31 mouse cellular contexts compared by ENCODE assay signal in the genomic region with DNA sequence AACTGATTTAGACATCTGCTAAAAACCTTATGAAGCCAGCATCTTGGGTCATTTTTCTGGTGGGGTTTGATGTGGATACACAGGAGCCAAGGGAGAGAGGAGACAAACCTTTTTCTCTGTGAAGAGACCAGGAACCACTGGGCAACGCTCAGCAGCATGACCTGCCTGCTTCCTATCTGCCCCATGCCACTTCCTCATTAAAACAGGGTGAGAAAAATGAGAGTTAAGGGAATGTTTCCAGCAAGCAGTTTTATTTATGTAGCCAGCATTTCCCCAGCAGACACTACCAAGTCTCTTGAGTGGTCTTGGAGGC. TPM values are rescaled to one million over a fixed set of nuclear protein-coding genes. Genes with fewer than 3 reads are reported as not detected.
DNase-seq lines count a peak whose midpoint lies in the region; ATAC-seq and TF ChIP-seq lines count a peak whose summit lies in the region.
"Had no signal": no experiment of that assay in that cellular context is flagged by ENCODE, and none has a peak within 500 bp of the region (broad histone marks: within the 10 kb centered on the region; RNA-seq: fewer than 3 reads in every experiment).

No protein-coding gene starts in this region.

- H3K4me3 ChIP-seq in forebrain, embryonic 10.5 days: no peak overlapping the region
- no peak overlapping the region for H3K4me3 ChIP-seq in forebrain, embryonic 14.5 days (ENCODE audit: low read depth, low read length)
- H3K4me3 ChIP-seq in midbrain, embryonic 11.5 days (ENCODE audit: low read depth, low read length): no peak overlapping the region
- H3K4me3 ChIP-seq in midbrain, postnatal 0 days (ENCODE audit: low read depth, low read length): no peak overlapping the region
- no peak overlapping the region for H3K4me3 ChIP-seq in midbrain, embryonic 12.5 days
- H3K4me3 ChIP-seq in neural tube, embryonic 13.5 days: no peak overlapping the region
- H3K4me3 ChIP-seq: embryonic facial prominence, embryonic 15.5 days; heart, embryonic 12.5 days; hindbrain, embryonic 15.5 days; limb, embryonic 15.5 days; lung, embryonic 15.5 days; megakaryocyte, embryonic 14.5 days had no signal

- no peak for DNase-seq in forebrain, embryonic 10.5 days (ENCODE audit: extremely low spot score, low spot score)
- DNase-seq in forebrain, embryonic 14.5 days (ENCODE audit: low spot score): no peak
- peak; percentile 92 for DNase-seq in midbrain, embryonic 11.5 days (ENCODE audit: low spot score, missing footprints)
- DNase-seq in midbrain, postnatal 0 days (ENCODE audit: low spot score): no peak
- no peak for DNase-seq in thymus, postnatal 36 days
- no peak for DNase-seq in embryo, embryonic 10 days (ENCODE audit: low spot score)
- DNase-seq: adrenal gland, postnatal 10 days; cerebellum, adult 8-10 months; cerebellum, postnatal 36 days; gastrocnemius, postnatal 14 days; heart, adult 18-20 months; heart, postnatal 10 days; left cerebral cortex, postnatal 4 days; lung, postnatal 36 days; right cerebral cortex, postnatal 14 days; thymus, postnatal 14 days had no signal

- H3K4me1 ChIP-seq in forebrain, embryonic 10.5 days: peaks cover 14% of the 10 kb centered on the region
- H3K4me1 ChIP-seq in forebrain, embryonic 14.5 days (ENCODE audit: control insufficient read depth, insufficient read depth, low read length): peaks cover 8% of the 10 kb centered on the region; the same call in 1 of the 2 replicates
- peaks cover 8% of the 10 kb centered on the region; the same call in 1 of the 2 replicates for H3K4me1 ChIP-seq in midbrain, embryonic 11.5 days (ENCODE audit: control insufficient read depth, insufficient read depth, low read length)
- H3K4me1 ChIP-seq in midbrain, postnatal 0 days (ENCODE audit: insufficient read depth, low read length): no peaks in the 10 kb centered on the region
- H3K4me1 ChIP-seq in midbrain, embryonic 12.5 days: peaks cover 12% of the 10 kb centered on the region
- H3K4me1 ChIP-seq in neural tube, embryonic 13.5 days (replicated peaks): peaks cover 23% of the 10 kb centered on the region
- H3K4me1 ChIP-seq: embryonic facial prominence, embryonic 15.5 days; heart, embryonic 12.5 days; lung, embryonic 15.5 days; megakaryocyte, embryonic 14.5 days had no signal

- no peak overlapping the region for H3K9ac ChIP-seq in forebrain, embryonic 14.5 days (ENCODE audit: low read length)
- H3K9ac ChIP-seq in midbrain, embryonic 11.5 days (ENCODE audit: low read length): no peak overlapping the region
- no peak overlapping the region for H3K9ac ChIP-seq in midbrain, postnatal 0 days (replicated peaks; ENCODE audit: low read length, poor library complexity, severe bottlenecking)
- no peak overlapping the region for H3K9ac ChIP-seq in midbrain, embryonic 12.5 days (replicated peaks)
- H3K9ac ChIP-seq in neural tube, embryonic 13.5 days: no peak overlapping the region
- H3K9ac ChIP-seq: embryonic facial prominence, embryonic 15.5 days; heart, embryonic 12.5 days; hindbrain, embryonic 15.5 days; limb, embryonic 15.5 days; liver, embryonic 14.5 days; lung, embryonic 15.5 days had no signal

- no peaks in the 10 kb centered on the region for H3K27me3 ChIP-seq in forebrain, embryonic 10.5 days (ENCODE audit: poor library complexity, severe bottlenecking)
- no peaks in the 10 kb centered on the region for H3K27me3 ChIP-seq in forebrain, embryonic 14.5 days (replicated peaks; ENCODE audit: control insufficient read depth, insufficient read depth, low read length)
- H3K27me3 ChIP-seq in midbrain, embryonic 11.5 days (ENCODE audit: control insufficient read depth, insufficient read depth, low read length): no peaks in the 10 kb centered on the region
- H3K27me3 ChIP-seq in midbrain, postnatal 0 days (ENCODE audit: insufficient read depth, low read length): no peaks in the 10 kb centered on the region
- no peaks in the 10 kb centered on the region for H3K27me3 ChIP-seq in midbrain, embryonic 12.5 days
- H3K27me3 ChIP-seq in neural tube, embryonic 13.5 days: no peaks in the 10 kb centered on the region
- H3K27me3 ChIP-seq: embryonic facial prominence, embryonic 15.5 days; heart, embryonic 12.5 days; hindbrain, embryonic 15.5 days; limb, embryonic 15.5 days; lung, embryonic 15.5 days; megakaryocyte, embryonic 14.5 days had no signal

- no peak for ATAC-seq in forebrain, embryonic 14.5 days
- ATAC-seq in midbrain, embryonic 11.5 days (ENCODE audit: low FRiP score): no peak
- ATAC-seq in midbrain, postnatal 0 days (ENCODE audit: low FRiP score): no peak
- ATAC-seq in midbrain, embryonic 12.5 days (ENCODE audit: low FRiP score, low read depth): peak; percentile 68; the same call in 1 of the 2 replicates
- no peak for ATAC-seq in neural tube, embryonic 13.5 days (ENCODE audit: low read depth)
- ATAC-seq: activated CD4-positive, CD25-positive, alpha-beta regulatory T cell, adult 4 months; intestine, postnatal 0 days had no signal

- 79% methylated on average over 1 of the region's 1 CpGs for WGBS in forebrain, embryonic 10.5 days
- 0% methylated on average over 1 of the region's 1 CpGs for WGBS in forebrain, embryonic 14.5 days
- 44% methylated on average over 1 of the region's 1 CpGs for WGBS in midbrain, embryonic 11.5 days
- WGBS in midbrain, postnatal 0 days: 36% methylated on average over 1 of the region's 1 CpGs
- 28% methylated on average over 1 of the region's 1 CpGs for WGBS in midbrain, embryonic 12.5 days
- WGBS in neural tube, embryonic 13.5 days: 24% methylated on average over 1 of the region's 1 CpGs

- H3K9me3 ChIP-seq in forebrain, embryonic 10.5 days: no peaks in the 10 kb centered on the region
- H3K9me3 ChIP-seq in forebrain, embryonic 14.5 days (replicated peaks; ENCODE audit: control insufficient read depth, low read length): no peaks in the 10 kb centered on the region
- H3K9me3 ChIP-seq in midbrain, embryonic 11.5 days (ENCODE audit: control insufficient read depth, low read length): no peaks in the 10 kb centered on the region
- H3K9me3 ChIP-seq in midbrain, postnatal 0 days (ENCODE audit: low read length): no peaks in the 10 kb centered on the region
- H3K9me3 ChIP-seq in midbrain, embryonic 12.5 days: no peaks in the 10 kb centered on the region
- H3K9me3 ChIP-seq in neural tube, embryonic 13.5 days: no peaks in the 10 kb centered on the region
- H3K9me3 ChIP-seq: embryonic facial prominence, embryonic 15.5 days; heart, embryonic 12.5 days; hindbrain, embryonic 15.5 days; limb, embryonic 15.5 days; lung, embryonic 15.5 days; megakaryocyte, embryonic 14.5 days had no signal

- peak overlapping the region; percentile 40; the same call in 1 of the 2 replicates for H3K27ac ChIP-seq in forebrain, embryonic 10.5 days
- no peak overlapping the region for H3K27ac ChIP-seq in forebrain, embryonic 14.5 days (ENCODE audit: low read depth, low read length)
- H3K27ac ChIP-seq in midbrain, embryonic 11.5 days (ENCODE audit: low read depth, low read length): peak overlapping the region; percentile 62
- no peak overlapping the region for H3K27ac ChIP-seq in midbrain, postnatal 0 days (ENCODE audit: low read depth, low read length)
- H3K27ac ChIP-seq in midbrain, embryonic 12.5 days (replicated peaks): peak overlapping the region; percentile 76
- H3K27ac ChIP-seq in neural tube, embryonic 13.5 days (replicated peaks): peak overlapping the region; percentile 61
- H3K27ac ChIP-seq: embryonic facial prominence, embryonic 15.5 days; hindbrain, embryonic 15.5 days; kidney, postnatal 0 days; limb, embryonic 15.5 days; liver, embryonic 14.5 days; lung, embryonic 15.5 days had no signal

- no peaks in the 10 kb centered on the region for H3K36me3 ChIP-seq in forebrain, embryonic 10.5 days (replicated peaks)
- H3K36me3 ChIP-seq in forebrain, embryonic 14.5 days (ENCODE audit: control insufficient read depth, insufficient read depth, low read length): no peaks in the 10 kb centered on the region
- H3K36me3 ChIP-seq in midbrain, embryonic 11.5 days (ENCODE audit: control insufficient read depth, insufficient read depth, low read length): no peaks in the 10 kb centered on the region
- no peaks in the 10 kb centered on the region for H3K36me3 ChIP-seq in midbrain, postnatal 0 days (ENCODE audit: insufficient read depth, low read length)
- H3K36me3 ChIP-seq in midbrain, embryonic 12.5 days: no peaks in the 10 kb centered on the region
- no peaks in the 10 kb centered on the region for H3K36me3 ChIP-seq in neural tube, embryonic 13.5 days
- H3K36me3 ChIP-seq: embryonic facial prominence, embryonic 15.5 days; heart, embryonic 12.5 days; hindbrain, embryonic 15.5 days; limb, embryonic 15.5 days; lung, embryonic 15.5 days had no signal

- no peak overlapping the region for H3K4me2 ChIP-seq in forebrain, embryonic 14.5 days (ENCODE audit: low read length)
- H3K4me2 ChIP-seq in midbrain, embryonic 11.5 days: no peak overlapping the region
- no peak overlapping the region for H3K4me2 ChIP-seq in midbrain, postnatal 0 days (ENCODE audit: low read depth, low read length, poor library complexity, severe bottlenecking)
- no peak overlapping the region for H3K4me2 ChIP-seq in midbrain, embryonic 12.5 days (replicated peaks)
- H3K4me2 ChIP-seq in neural tube, embryonic 13.5 days: no peak overlapping the region
- H3K4me2 ChIP-seq: embryonic facial prominence, embryonic 15.5 days; heart, embryonic 12.5 days; hindbrain, embryonic 15.5 days; limb, embryonic 15.5 days; lung, embryonic 15.5 days had no signal

- TF ChIP-seq CTCF in midbrain, postnatal 0 days (IDR thresholded peaks at IDR 0.05): no peak

RNA-seq across cellular contexts. Expression of gene A1bg, which starts 45.7 kb away (rescaled TPM):
- polyA plus RNA-seq in forebrain, embryonic 10.5 days (2016; fragmentation: Nextera tagmentation; extraction: Ambion mirVana): not detected in 2 replicates
- polyA plus RNA-seq in forebrain, embryonic 14.5 days (2014; fragmentation: Nextera tagmentation; extraction: Ambion mirVana): not detected in 2 replicates
- polyA plus RNA-seq in midbrain, embryonic 11.5 days (2014; fragmentation: Nextera tagmentation; extraction: Ambion mirVana): not detected in 2 replicates
- total RNA-seq in midbrain, postnatal 0 days (2014; rRNA removed): not detected in 2 replicates
- polyA plus RNA-seq in midbrain, postnatal 0 days (2015; fragmentation: Nextera tagmentation; extraction: Ambion mirVana): not detected in 2 replicates
- polyA plus RNA-seq in midbrain, embryonic 12.5 days (2016; fragmentation: Nextera tagmentation; extraction: Ambion mirVana): not detected in 2 replicates
- not detected in 2 replicates for polyA plus RNA-seq in neural tube, embryonic 13.5 days (2015; fragmentation: Nextera tagmentation; extraction: Ambion mirVana)
- total RNA-seq: adrenal gland, postnatal 10 days; gastrocnemius, postnatal 14 days; heart, adult 18-20 months; heart, postnatal 10 days; layer of hippocampus, postnatal 10 days; left cerebral cortex, adult 8-10 months; left cerebral cortex, postnatal 4 days had no signal
- polyA plus RNA-seq: activated CD4-positive, CD25-positive, alpha-beta regulatory T cell, adult 4 months; embryonic facial prominence, embryonic 15.5 days; heart, embryonic 12.5 days; hindbrain, embryonic 15.5 days; intestine, postnatal 0 days; kidney, postnatal 0 days; large intestine, adult 2 months; limb, embryonic 15.5 days; liver, embryonic 14.5 days; lung, embryonic 15.5 days had no signal

Comparison
In these comparisons a context has a peak if more than half of its experiments do, and no peak if none do; other contexts are left out.
1. H3K27ac ChIP-seq: peak in forebrain, embryonic 10.5 days (single experiment), midbrain, embryonic 11.5 days (single experiment), midbrain, embryonic 12.5 days (single experiment) and neural tube, embryonic 13.5 days (single experiment); none in forebrain, embryonic 14.5 days (single experiment) and midbrain, postnatal 0 days (single experiment).